Mouse (Mus musculus) MEL (cell line): Measurements from ENCODE around the gene Lgr6.

ENCODE experiments used
- CHD1 ChIP-seq: IDR thresholded peaks from 2 replicates; pipeline ENCODE4 v1.6.1; 2012; ENCODE audit warnings: low read depth, mild to moderate bottlenecking, inconsistent platforms, low read length, improper control_type of control experiment
- CTCF ChIP-seq, 3 experiments: IDR thresholded peaks in 2 of 3; conservative IDR thresholded peaks in 1 of 3; 2 replicates each; pipeline ENCODE4 v1.5.1; 2011 to 2012; ENCODE audit warnings: low read length in 3 of 3, low read depth in 2 of 3, mild to moderate bottlenecking in 2 of 3, improper control_type of control experiment in 1 of 3, inconsistent platforms in 1 of 3, mixed read lengths in 1 of 3, moderate library complexity in 1 of 3; ENCODE audit not compliant: control insufficient read depth in 1 of 3, insufficient read depth in 1 of 3, poor library complexity in 1 of 3, severe bottlenecking in 1 of 3
- HCFC1 ChIP-seq: IDR thresholded peaks from 2 replicates; pipeline ENCODE4 v1.6.1; 2012; ENCODE audit warnings: low read depth, mild to moderate bottlenecking, inconsistent platforms, low read length, improper control_type of control experiment, moderate library complexity
- JUND ChIP-seq: IDR thresholded peaks from 2 replicates; pipeline ENCODE4 v1.6.1; 2011; ENCODE audit warnings: low read depth, mild to moderate bottlenecking, improper control_type of control experiment, low read length
- MYC ChIP-seq: IDR thresholded peaks from 2 replicates; pipeline ENCODE4 v1.6.1; 2011; ENCODE audit warnings: low read depth, mild to moderate bottlenecking, low read length, improper control_type of control experiment, moderate library complexity
- NRF1 ChIP-seq: IDR thresholded peaks from 2 replicates; pipeline ENCODE4 v1.6.1; 2014; ENCODE audit warnings: low read depth, mild to moderate bottlenecking, inconsistent platforms, low read length, improper control_type of control experiment, moderate library complexity; ENCODE audit not compliant: poor library complexity, insufficient read depth, severe bottlenecking
- POLR2A ChIP-seq, 2 experiments: IDR thresholded peaks; 2 replicates each; pipeline ENCODE4 v1.6.1; 2011 to 2012; ENCODE audit warnings: low read length in 2 of 2, mild to moderate bottlenecking in 2 of 2, control low read depth in 1 of 2, improper control_type of control experiment in 1 of 2, low read depth in 1 of 2, moderate library complexity in 1 of 2; ENCODE audit not compliant: control insufficient read depth in 1 of 2, insufficient read depth in 1 of 2, poor library complexity in 1 of 2
- RCOR1 ChIP-seq: IDR thresholded peaks from 2 replicates; pipeline ENCODE4 v1.6.1; 2012; ENCODE audit warnings: low read depth, mild to moderate bottlenecking, inconsistent platforms, low read length, improper control_type of control experiment
- TCF12 ChIP-seq: IDR thresholded peaks from 2 replicates; pipeline ENCODE4 v1.6.1; 2014; ENCODE audit warnings: low read depth, mild to moderate bottlenecking, inconsistent platforms, low read length, improper control_type of control experiment, moderate library complexity
- ZC3H11A ChIP-seq: IDR thresholded peaks from 2 replicates; pipeline ENCODE4 v1.6.1; 2012; ENCODE audit warnings: low read depth, mild to moderate bottlenecking, inconsistent platforms, low read length, improper control_type of control experiment

DNA sequence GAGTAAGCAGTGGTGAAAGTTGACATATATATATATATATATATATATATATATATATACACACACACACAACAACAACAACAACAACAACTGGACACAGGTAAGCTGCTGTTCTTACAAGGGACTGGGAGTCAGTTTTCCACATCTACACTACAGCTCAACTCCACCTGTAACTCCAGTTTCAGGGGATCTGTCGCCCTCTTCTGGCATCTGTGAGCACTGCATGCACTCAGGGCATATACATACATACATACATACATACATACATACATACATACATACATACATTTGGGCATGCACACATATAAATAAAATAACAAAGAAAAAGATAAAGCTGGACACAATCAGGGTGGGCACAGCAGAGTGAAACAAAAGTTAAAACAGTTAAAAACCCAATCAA, 81.5 kb downstream of the Lgr6 start:
- TF ChIP-seq CTCF (IDR thresholded peaks at IDR 0.05 in 2 of 3, conservative IDR thresholded peaks at IDR 0.05 in 1 of 3; ENCODE audit: control insufficient read depth in 1 of 3, insufficient read depth in 1 of 3, low read depth in 2 of 3, low read length in 3 of 3, poor library complexity in 1 of 3, severe bottlenecking in 1 of 3) (peak; percentile 31 to 38 (median 37); a peak in 4 of 6 replicates), POLR2A (IDR thresholded peaks at IDR 0.05; ENCODE audit: control insufficient read depth in 1 of 2, insufficient read depth in 1 of 2, low read depth in 1 of 2, low read length in 2 of 2, poor library complexity in 1 of 2) (no peak), MYC (no peak), JUND (no peak), RCOR1 (no peak), CHD1 (no peak), TCF12 (no peak), HCFC1 (no peak), ZC3H11A (no peak), NRF1 (no peak)
